Mouse (Mus musculus): ENCODE results near the gene Ddr1. TPM values are rescaled to one million over a fixed set of nuclear protein-coding genes. Genes with fewer than 3 reads are reported as not detected.

Gene Ddr1
- polyA plus RNA-seq, 1 experiment from 2014 or later: 109 TPM

DNA sequence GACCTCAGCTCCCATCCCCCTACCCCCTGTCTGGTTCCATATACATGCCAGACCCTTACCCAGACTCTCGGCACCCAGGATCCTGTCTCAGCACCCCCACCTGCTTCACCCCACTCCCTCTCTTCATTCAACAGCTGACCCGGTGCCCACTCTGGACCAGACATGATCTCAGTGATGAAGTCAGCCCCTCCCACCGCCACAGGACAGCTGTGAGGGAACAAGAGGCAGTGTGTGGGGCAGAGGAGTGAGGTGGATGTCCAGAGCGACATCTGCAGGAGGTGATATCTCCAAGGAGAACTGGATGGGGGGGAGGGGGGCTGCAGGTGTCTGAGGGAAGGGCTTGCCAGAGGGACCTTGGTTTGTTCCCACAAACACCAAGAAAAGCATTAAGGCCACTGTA is 12.6 kb downstream of the Ddr1 start:
- H3K4me2 ChIP-seq: no peak overlapping the region
- 0 out of 2 replicates have a peak, but pooled peaks cover 3% of the 10 kb centered on the region for H3K9me3 ChIP-seq (replicated peaks)
- no peak overlapping the region for H3K4me3 ChIP-seq
- H3K4me1 ChIP-seq (replicated peaks): peaks cover 4% of the 10 kb centered on the region
- 66% methylated on average over 4 of the region's 4 CpGs for WGBS
- ATAC-seq (replicated peaks; ENCODE audit: insufficient number of reproducible peaks, insufficient read depth, low FRiP score, low read depth): no peak
- peaks cover 80% of the 10 kb centered on the region for H3K36me3 ChIP-seq
- no peak overlapping the region for H3K27ac ChIP-seq
- H3K27me3 ChIP-seq: no peaks in the 10 kb centered on the region
- no peak overlapping the region for H3K9ac ChIP-seq

DNA sequence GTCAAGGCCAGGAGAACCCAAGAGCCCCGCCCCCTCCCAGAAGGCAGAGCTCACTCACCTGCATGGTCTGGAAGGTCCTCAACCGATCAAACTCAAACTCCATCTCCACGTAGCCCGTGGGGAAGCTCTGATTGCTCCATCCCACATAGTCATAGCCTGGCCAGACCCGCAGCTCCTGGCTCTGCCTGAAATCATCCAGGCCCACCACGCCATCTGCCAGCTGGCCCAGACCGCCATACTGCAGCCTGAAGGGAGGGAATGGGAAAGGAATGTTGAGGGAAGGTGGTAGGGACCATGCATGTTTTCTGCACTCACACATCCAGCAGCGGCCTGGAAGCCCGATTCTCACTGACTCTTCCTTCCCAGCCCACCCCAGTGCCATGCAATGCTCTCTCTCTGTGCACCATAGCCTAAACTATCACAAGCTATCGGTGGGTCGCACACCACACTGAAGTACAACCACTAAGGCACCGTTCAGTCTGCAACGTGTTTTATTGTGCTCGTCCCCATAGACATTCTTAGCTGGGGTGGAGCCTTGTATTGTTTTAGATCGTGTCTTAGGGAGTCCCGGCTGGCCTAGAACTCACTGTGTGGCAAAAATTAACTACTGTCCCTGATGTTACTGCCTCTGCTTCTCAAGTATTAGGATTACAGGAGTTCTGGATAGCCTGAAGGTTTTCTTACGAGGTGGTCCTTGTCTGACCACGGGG is 14.3 kb downstream of the Ddr1 start:
- no peaks in the 10 kb centered on the region for H3K4me1 ChIP-seq (replicated peaks)
- H3K4me3 ChIP-seq: no peak overlapping the region
- no peaks in the 10 kb centered on the region for H3K9me3 ChIP-seq (replicated peaks)
- H3K27ac ChIP-seq: no peak overlapping the region
- peaks cover 90% of the 10 kb centered on the region for H3K36me3 ChIP-seq
- H3K9ac ChIP-seq: no peak overlapping the region
- H3K27me3 ChIP-seq: no peaks in the 10 kb centered on the region
- no peak overlapping the region for H3K4me2 ChIP-seq
- 89% methylated on average over 18 of the region's 18 CpGs for WGBS
- no peak for ATAC-seq (replicated peaks; ENCODE audit: insufficient number of reproducible peaks, insufficient read depth, low FRiP score, low read depth)

DNA sequence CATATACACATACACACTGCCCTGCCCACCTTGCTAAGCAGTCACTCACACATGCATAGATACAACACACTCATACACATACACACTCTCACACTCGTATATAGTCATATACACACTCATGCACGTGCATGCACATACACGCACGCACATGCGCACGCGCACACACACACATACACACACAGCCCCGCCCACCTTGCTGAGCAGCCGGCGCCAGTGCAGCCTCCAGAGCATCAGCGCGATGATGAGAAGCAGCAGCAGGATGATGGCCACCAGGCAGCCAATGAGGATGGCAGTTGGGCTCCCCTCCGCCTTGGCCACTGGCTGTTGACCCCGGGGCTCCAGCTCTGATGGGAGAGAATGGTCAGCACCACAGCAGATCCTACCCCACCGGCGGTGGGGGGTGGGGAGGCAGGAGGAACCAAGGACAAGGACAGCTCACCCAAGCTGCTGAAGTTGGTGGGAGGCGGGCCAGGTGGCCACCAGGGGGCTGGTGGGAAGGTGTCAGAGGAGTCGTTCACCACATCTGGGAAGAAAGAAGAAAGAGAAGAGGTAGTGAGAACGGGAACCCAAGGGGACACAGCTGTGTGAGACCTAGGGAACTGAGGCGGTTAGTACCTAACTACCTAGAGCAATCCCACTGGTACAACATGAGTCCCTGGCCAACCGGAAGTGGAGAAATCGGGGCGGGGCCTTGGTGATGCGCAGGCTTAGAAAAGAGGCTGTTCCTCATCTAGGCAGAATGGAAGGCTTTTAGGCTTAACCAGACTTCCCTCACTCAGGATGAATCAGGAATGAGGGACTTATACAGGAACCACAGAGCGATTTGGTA is 15.9 kb downstream of the Ddr1 start:
- Histone ChIP-seq H3K4me1 (replicated peaks) (no peaks in the 10 kb centered on the region), H3K36me3 (peaks cover 100% of the 10 kb centered on the region), H3K9ac (no peak overlapping the region), H3K27me3 (no peaks in the 10 kb centered on the region), H3K9me3 (replicated peaks) (no peaks in the 10 kb centered on the region), H3K4me2 (no peak overlapping the region), H3K27ac (no peak overlapping the region), H3K4me3 (no peak overlapping the region)
- 81% methylated on average over 25 of the region's 25 CpGs for WGBS
- ATAC-seq (replicated peaks; ENCODE audit: insufficient number of reproducible peaks, insufficient read depth, low FRiP score, low read depth): no peak

GRCm38 (mm10) chr17:35685061-35685460 is 19.4 kb downstream of the Ddr1 start:
- Histone ChIP-seq H3K27ac (no peak overlapping the region), H3K4me3 (no peak overlapping the region), H3K27me3 (no peaks in the 10 kb centered on the region), H3K4me2 (no peak overlapping the region), H3K4me1 (replicated peaks) (no peaks in the 10 kb centered on the region), H3K9me3 (replicated peaks) (no peaks in the 10 kb centered on the region), H3K9ac (no peak overlapping the region), H3K36me3 (peaks cover 88% of the 10 kb centered on the region)
- WGBS: 69% methylated on average over 9 of the region's 9 CpGs
- no peak for ATAC-seq (replicated peaks; ENCODE audit: insufficient number of reproducible peaks, insufficient read depth, low FRiP score, low read depth)

GRCm38 (mm10) chr17:35681986-35682385 is 22.4 kb downstream of the Ddr1 start:
- no peak overlapping the region for H3K4me3 ChIP-seq
- H3K36me3 ChIP-seq: peaks cover 58% of the 10 kb centered on the region
- no peak overlapping the region for H3K9ac ChIP-seq
- no peak for ATAC-seq (replicated peaks; ENCODE audit: insufficient number of reproducible peaks, insufficient read depth, low FRiP score, low read depth)
- WGBS: 82% methylated on average over 13 of the region's 13 CpGs
- no peak overlapping the region for H3K4me2 ChIP-seq
- no peak overlapping the region for H3K27ac ChIP-seq
- no peaks in the 10 kb centered on the region for H3K27me3 ChIP-seq
- H3K9me3 ChIP-seq (replicated peaks): no peaks in the 10 kb centered on the region
- H3K4me1 ChIP-seq (replicated peaks): no peaks in the 10 kb centered on the region

- Histone ChIP-seq H3K27ac (no peak overlapping the region), H3K4me2 (no peak overlapping the region), H3K9ac (no peak overlapping the region), H3K4me1 (replicated peaks) (no peaks in the 10 kb centered on the region), H3K27me3 (no peaks in the 10 kb centered on the region), H3K4me3 (no peak overlapping the region), H3K36me3 (peaks cover 44% of the 10 kb centered on the region), H3K9me3 (replicated peaks) (no peaks in the 10 kb centered on the region)
- ATAC-seq (replicated peaks; ENCODE audit: insufficient number of reproducible peaks, insufficient read depth, low FRiP score, low read depth): no peak
- 48% methylated on average over 6 of the region's 6 CpGs for WGBS
Observed at GRCm38 (mm10) chr17:35680591-35680990, 23.8 kb downstream of the Ddr1 start.

DNA sequence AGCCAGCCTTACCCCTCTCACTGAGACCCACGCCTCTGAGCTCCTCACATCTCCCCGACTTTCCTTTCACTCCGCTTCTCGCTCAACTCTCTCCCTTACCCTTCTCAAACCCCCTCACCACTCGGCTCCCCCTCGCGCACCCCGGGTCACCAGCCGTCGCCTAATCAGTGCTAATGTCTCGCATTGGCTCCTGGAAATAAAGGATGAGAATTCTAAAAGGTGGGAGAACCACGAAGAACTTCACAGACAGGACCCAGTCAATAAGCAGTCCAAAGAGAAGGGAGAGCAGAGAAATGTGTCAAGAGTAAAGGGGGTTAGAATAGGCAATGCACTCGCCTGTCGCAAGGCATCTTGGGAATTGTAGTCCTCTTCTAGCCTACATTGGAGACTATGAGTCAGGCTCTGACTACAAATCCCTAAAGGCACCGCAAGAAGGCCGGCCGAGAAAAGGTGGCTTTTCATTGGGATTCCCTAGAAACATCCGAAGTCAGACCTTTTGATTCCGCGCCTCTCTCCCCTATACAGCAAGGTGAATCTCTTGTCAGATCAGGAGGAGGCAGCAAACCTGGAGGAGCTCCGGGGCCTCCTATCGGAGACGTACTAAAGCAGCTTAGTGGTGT is 30.9 kb downstream of the Ddr1 start, which contains the start of gene Gtf2h4:
Gene Gtf2h4, minus strand, starts transcription at position 324 of the 620 bp plus-strand sequence.
- Histone ChIP-seq H3K4me1 (replicated peaks) (peaks cover 7% of the 10 kb centered on the region), H3K4me3 (peak within 1 kb of the TSS; percentile 69), H3K9ac (peak within 1 kb of the TSS; percentile 85), H3K27me3 (no peaks in the 10 kb centered on the region), H3K9me3 (replicated peaks) (no peaks in the 10 kb centered on the region), H3K36me3 (peaks cover 9% of the 10 kb centered on the region; the same call in 1 of the 2 replicates), H3K4me2 (peak within 1 kb of the TSS; percentile 85), H3K27ac (peak within 1 kb of the TSS; percentile 59; the same call in 1 of the 2 replicates)
- peak; percentile 95 for ATAC-seq (replicated peaks; ENCODE audit: insufficient number of reproducible peaks, insufficient read depth, low FRiP score, low read depth)
- WGBS: under 1% methylated on average over 23 of the region's 23 CpGs

DNA sequence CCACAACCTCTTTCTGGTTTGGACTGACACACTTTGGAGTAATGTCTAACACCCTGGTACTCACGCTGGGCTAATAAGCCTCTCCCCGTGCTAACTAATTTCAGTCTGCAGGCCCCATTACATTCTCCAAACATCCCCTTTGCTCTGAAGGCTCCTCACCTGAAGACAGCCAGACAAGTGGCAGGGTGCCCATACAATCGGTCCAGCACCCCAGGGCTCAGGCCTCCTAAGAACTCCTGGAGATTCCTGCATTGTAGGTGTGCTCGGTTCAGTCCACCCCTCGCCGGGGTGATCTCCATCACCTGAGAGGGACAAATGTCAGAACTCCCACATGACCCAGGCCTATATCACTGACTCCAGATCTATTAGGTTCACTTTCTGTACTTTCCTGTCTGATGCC is 31.9 kb downstream of the Ddr1 start:
- H3K4me3 ChIP-seq: peak overlapping the region; percentile 69; the same call in 1 of the 2 replicates
- H3K9me3 ChIP-seq (replicated peaks): no peaks in the 10 kb centered on the region
- ATAC-seq (replicated peaks; ENCODE audit: insufficient number of reproducible peaks, insufficient read depth, low FRiP score, low read depth): no peak
- no peak overlapping the region for H3K9ac ChIP-seq
- peaks cover 14% of the 10 kb centered on the region for H3K4me1 ChIP-seq (replicated peaks)
- H3K36me3 ChIP-seq: peaks cover 9% of the 10 kb centered on the region; the same call in 1 of the 2 replicates
- 83% methylated on average over 6 of the region's 6 CpGs for WGBS
- H3K4me2 ChIP-seq: no peak overlapping the region
- H3K27me3 ChIP-seq: no peaks in the 10 kb centered on the region
- no peak overlapping the region for H3K27ac ChIP-seq

- Histone ChIP-seq H3K27ac (no peak overlapping the region), H3K4me2 (no peak overlapping the region), H3K27me3 (no peaks in the 10 kb centered on the region), H3K9me3 (replicated peaks) (no peaks in the 10 kb centered on the region), H3K36me3 (peaks cover 9% of the 10 kb centered on the region; the same call in 1 of the 2 replicates), H3K9ac (no peak overlapping the region), H3K4me1 (replicated peaks) (peaks cover 16% of the 10 kb centered on the region), H3K4me3 (no peak overlapping the region)
- no peak for ATAC-seq (replicated peaks; ENCODE audit: insufficient number of reproducible peaks, insufficient read depth, low FRiP score, low read depth)
- 83% methylated on average over 6 of the region's 6 CpGs for WGBS
Observed at GRCm38 (mm10) chr17:35671846-35672245, 32.6 kb downstream of the Ddr1 start.

DNA sequence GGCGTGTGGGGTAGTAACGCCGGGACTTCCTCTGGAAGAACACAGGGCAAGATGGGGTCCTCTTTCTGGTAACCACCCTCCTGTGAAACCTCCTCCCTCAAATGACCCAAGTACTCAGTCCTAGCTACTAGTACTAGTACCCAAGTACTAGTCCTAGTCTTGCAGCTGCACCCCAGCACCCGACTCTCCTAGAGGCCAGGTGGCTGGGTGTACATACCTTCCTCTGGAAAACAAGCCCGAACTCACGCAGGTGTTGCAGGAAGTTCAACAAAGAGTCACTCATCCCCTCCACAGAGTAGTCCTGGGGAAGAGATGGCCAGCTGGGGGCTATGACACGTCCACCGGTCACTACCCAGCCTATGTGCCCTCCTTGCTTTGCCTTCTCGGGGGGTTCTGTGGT is 34.7 kb downstream of the Ddr1 start:
- Histone ChIP-seq H3K4me2 (no peak overlapping the region), H3K27me3 (no peaks in the 10 kb centered on the region), H3K27ac (no peak overlapping the region), H3K36me3 (peaks cover 9% of the 10 kb centered on the region; the same call in 1 of the 2 replicates), H3K9me3 (replicated peaks) (no peaks in the 10 kb centered on the region), H3K4me1 (replicated peaks) (peaks cover 27% of the 10 kb centered on the region), H3K9ac (no peak overlapping the region), H3K4me3 (no peak overlapping the region)
- no peak for ATAC-seq (replicated peaks; ENCODE audit: insufficient number of reproducible peaks, insufficient read depth, low FRiP score, low read depth)
- WGBS: 91% methylated on average over 9 of the region's 9 CpGs

Measured in heart, embryonic 15.5 days (tissue).